Mouse (Mus musculus) lung, embryonic 14.5 days (tissue): ENCODE measurements at regions not wholly inside any gene's neighbourhood (a gene's known extent, or its start where the extent isn't known, plus 50 kb on each side); places are given as distances from the start of the nearest gene placed in this dataset.

Experiments used
- ATAC-seq: fragments of 200-750 bp; cut with Nextera tagmentation; 2 replicates; pipeline ENCODE4 v1.8.0; 2017; ENCODE audit warnings: mild to moderate bottlenecking, moderate TSS enrichment, moderate library complexity; ENCODE audit not compliant: insufficient read depth
- DNase-seq: peaks from one replicate; pipeline ENCODE4 v3.0.0-alpha.2; 2015
- H3K27ac ChIP-seq: fragments of 300-500 bp; sonication (generic); 2 replicates; pipeline ENCODE4 v1.5.1; 2014; ENCODE audit warnings: low read depth, mild to moderate bottlenecking, moderate library complexity
- H3K27me3 ChIP-seq: fragments of 300-500 bp; sonication (generic); 2 replicates; pipeline ENCODE4 v1.6.1; 2014; ENCODE audit warnings: low read length, control low read depth; ENCODE audit not compliant: insufficient read depth
- H3K36me3 ChIP-seq: fragments of 300-500 bp; sonication (generic); 2 replicates; pipeline ENCODE4 v1.6.1; 2014; ENCODE audit warnings: control low read depth; ENCODE audit not compliant: insufficient read depth
- H3K4me1 ChIP-seq: fragments of 300-500 bp; sonication (generic); 2 replicates; pipeline ENCODE4 v1.6.1; 2014; ENCODE audit warnings: antibody characterized with exemption, control low read depth; ENCODE audit not compliant: insufficient read depth
- H3K4me2 ChIP-seq: fragments of 300-500 bp; sonication (generic); 2 replicates; pipeline ENCODE4 v1.6.1; 2014; ENCODE audit warnings: mild to moderate bottlenecking
- H3K4me3 ChIP-seq: fragments of 300-500 bp; sonication (generic); 2 replicates; pipeline ENCODE4 v1.5.1; 2014; ENCODE audit warnings: low read depth, low read length
- H3K9ac ChIP-seq: fragments of 300-500 bp; sonication (generic); 2 replicates; pipeline ENCODE4 v1.6.1; 2014
- H3K9me3 ChIP-seq: fragments of 300-500 bp; sonication (generic); 2 replicates; pipeline ENCODE4 v1.6.1; 2016; ENCODE audit warnings: low read depth, low read length, control low read depth
- CTCF ChIP-seq: IDR thresholded peaks from 2 replicates; pipeline ENCODE4 v1.5.1; 2016; ENCODE audit warnings: antibody characterized with exemption, low read depth
- WGBS: fragments of 180-500 bp; shearing (Covaris S2); extraction: QIAGEN DNeasy Blood & Tissue Kit; methylation state at CpG from one replicate; pipeline ENCODE4 v1.1.7; 2014; 5-methylcytosine and 5-hydroxymethylcytosine counted together

- H3K9me3 ChIP-seq = no peaks in the 10 kb centered on the region
Observed at GRCm38 (mm10) chr16:87250531-87250930, 103.5 kb upstream of the N6amt1 start.

GRCm38 (mm10) chr16:87249903-87250302 lies 104.1 kb upstream of the N6amt1 start:
- H3K4me1 ChIP-seq = no peaks in the 10 kb centered on the region
- DNase-seq = peak; percentile 76
- no peaks in the 10 kb centered on the region for H3K36me3 ChIP-seq
- no peak overlapping the region for H3K4me3 ChIP-seq
- no peak for ATAC-seq
- no peaks in the 10 kb centered on the region for H3K27me3 ChIP-seq
- H3K27ac ChIP-seq = no peak overlapping the region
- H3K4me2 ChIP-seq = no peak overlapping the region
- no peak overlapping the region for H3K9ac ChIP-seq
- no peaks in the 10 kb centered on the region for H3K9me3 ChIP-seq
- peak; percentile 69 for TF ChIP-seq CTCF
- WGBS = 25% methylated on average over 7 of the region's 7 CpGs

More at GRCm38 (mm10) chr16:87250531-87250930, 103.5 kb upstream of the N6amt1 start:
- Histone ChIP-seq H3K4me3 (no peak overlapping the region), H3K4me2 (no peak overlapping the region), H3K4me1 (no peaks in the 10 kb centered on the region), H3K9ac (no peak overlapping the region; the same call in 1 of the 2 replicates), H3K27me3 (no peaks in the 10 kb centered on the region), H3K36me3 (no peaks in the 10 kb centered on the region), H3K27ac (no peak overlapping the region)
- 59% methylated on average over 10 of the region's 10 CpGs for WGBS
- no peak for TF ChIP-seq CTCF
- ATAC-seq (no peak), DNase-seq (no peak)

- Histone ChIP-seq H3K27ac (no peak overlapping the region), H3K27me3 (no peaks in the 10 kb centered on the region), H3K4me3 (no peak overlapping the region), H3K4me2 (no peak overlapping the region), H3K4me1 (no peaks in the 10 kb centered on the region), H3K9ac (no peak overlapping the region), H3K9me3 (no peaks in the 10 kb centered on the region), H3K36me3 (no peaks in the 10 kb centered on the region)
- ATAC-seq = no peak
- peak; percentile 61 for TF ChIP-seq CTCF
- 45% methylated on average over 6 of the region's 6 CpGs for WGBS
- peak; percentile 95 for DNase-seq
Observed at GRCm38 (mm10) chr16:87248501-87249030, 105.4 kb upstream of the N6amt1 start.

- Histone ChIP-seq H3K27me3 (no peaks in the 10 kb centered on the region), H3K9ac (peak overlapping the region; percentile 23), H3K9me3 (no peaks in the 10 kb centered on the region), H3K4me2 (peak overlapping the region; percentile 53), H3K4me3 (peak overlapping the region; percentile 19), H3K4me1 (no peaks in the 10 kb centered on the region), H3K36me3 (no peaks in the 10 kb centered on the region), H3K27ac (no peak overlapping the region; the same call in 1 of the 2 replicates)
- 30% methylated on average over 26 of the region's 26 CpGs for WGBS
- TF ChIP-seq CTCF = peak; percentile 80
- peak; percentile 87 for DNase-seq
- peak; percentile 85 for ATAC-seq
Observed at GRCm38 (mm10) chr16:87245933-87246791, 107.8 kb upstream of the N6amt1 start.

GRCm38 (mm10) chr16:87245441-87245840 lies 108.5 kb upstream of the N6amt1 start:
- DNase-seq (no peak), ATAC-seq (no peak)
- Histone ChIP-seq H3K4me1 (no peaks in the 10 kb centered on the region), H3K4me3 (no peak overlapping the region), H3K9me3 (no peaks in the 10 kb centered on the region), H3K9ac (no peak overlapping the region), H3K4me2 (no peak overlapping the region), H3K27ac (no peak overlapping the region), H3K27me3 (no peaks in the 10 kb centered on the region), H3K36me3 (no peaks in the 10 kb centered on the region)
- no peak for TF ChIP-seq CTCF
- WGBS = 89% methylated on average over 7 of the region's 7 CpGs

- Histone ChIP-seq H3K9ac (no peak overlapping the region), H3K27me3 (no peaks in the 10 kb centered on the region), H3K4me3 (no peak overlapping the region), H3K9me3 (no peaks in the 10 kb centered on the region), H3K27ac (no peak overlapping the region), H3K36me3 (no peaks in the 10 kb centered on the region), H3K4me2 (no peak overlapping the region), H3K4me1 (no peaks in the 10 kb centered on the region)
- 71% methylated on average over 7 of the region's 7 CpGs for WGBS
- ATAC-seq (no peak), DNase-seq (no peak)
- TF ChIP-seq CTCF = no peak
Observed at GRCm38 (mm10) chr16:87242027-87242426, 112.0 kb upstream of the N6amt1 start.

GRCm38 (mm10) chr16:87239105-87239504 lies 114.9 kb upstream of the N6amt1 start:
- H3K4me1 ChIP-seq = no peaks in the 10 kb centered on the region
- ATAC-seq (no peak), DNase-seq (no peak)
- 66% methylated on average over 7 of the region's 7 CpGs for WGBS
- no peak overlapping the region for H3K27ac ChIP-seq
- H3K4me2 ChIP-seq = no peak overlapping the region
- no peak overlapping the region for H3K4me3 ChIP-seq
- no peaks in the 10 kb centered on the region for H3K36me3 ChIP-seq
- H3K9ac ChIP-seq = no peak overlapping the region
- no peaks in the 10 kb centered on the region for H3K9me3 ChIP-seq
- no peaks in the 10 kb centered on the region for H3K27me3 ChIP-seq
- no peak for TF ChIP-seq CTCF
